Mouse (Mus musculus) stomach, postnatal 0 days (tissue): ENCODE measurements around the gene Prkce.

Source experiments
- CTCF ChIP-seq: IDR thresholded peaks from 2 replicates; pipeline ENCODE4 v1.5.1; 2016; ENCODE audit warnings: antibody characterized with exemption, low read depth, mild to moderate bottlenecking, moderate library complexity
- EP300 ChIP-seq: optimal IDR thresholded peaks from 2 replicates; pipeline ENCODE3; 2016; ENCODE audit warnings: antibody characterized with exemption

DNA sequence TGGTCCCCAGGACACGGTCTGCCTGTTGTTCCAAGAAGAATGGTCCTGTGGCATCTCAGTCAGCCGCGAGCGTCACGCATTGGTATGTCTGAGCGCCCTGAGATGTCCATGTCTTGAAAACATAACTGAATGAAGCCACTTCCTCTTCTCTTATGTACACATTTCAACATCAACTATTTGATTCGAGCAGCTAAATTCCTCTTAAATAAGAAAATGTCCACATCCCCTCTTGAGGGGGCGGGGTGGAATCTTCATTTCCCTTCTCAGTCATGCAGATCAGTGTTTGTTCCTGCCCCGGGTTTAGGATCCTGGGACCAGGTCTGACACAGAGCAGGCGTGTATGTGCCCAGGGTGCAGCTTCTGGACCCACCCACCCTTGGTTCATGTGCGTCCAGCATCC is 211.0 kb downstream of the Prkce start:
- TF ChIP-seq CTCF = no peak
- no peak for TF ChIP-seq EP300
